Mouse (Mus musculus) small intestine, adult 2 months (tissue): ENCODE results near the gene Hsdl2.

Experiments used
- CTCF ChIP-seq: fragments of 200-500 bp; IDR thresholded peaks from 2 replicates; pipeline ENCODE4 v1.5.1; 2012; ENCODE audit warnings: low read depth, mild to moderate bottlenecking, control low read depth, inconsistent platforms, low read length, moderate library complexity, mixed read lengths; ENCODE audit not compliant: insufficient replicate concordance, insufficient read length; ENCODE audit errors: extremely low read depth
- POLR2A ChIP-seq: fragments of 200-500 bp; IDR thresholded peaks from 2 replicates; pipeline ENCODE4 v1.6.1; 2012; ENCODE audit warnings: low read depth, mild to moderate bottlenecking, control low read depth, inconsistent platforms, low read length, moderate library complexity

GRCm38 (mm10) chr4:59551901-59552300 is 29.5 kb upstream of the Hsdl2 start:
- no peak for TF ChIP-seq POLR2A
- TF ChIP-seq CTCF, result no peak
